Mouse (Mus musculus) MEL-GATA-1-ER (cell line): Measurements from ENCODE around the gene Agfg2.

Experiments
- DNase-seq: peaks from one replicate; pipeline ENCODE4 v3.0.0-alpha.2; 2012; ENCODE audit warnings: low read depth; ENCODE audit errors: extremely low read depth

Agfg2 gene

GRCm38 (mm10) chr5:137610548-137611244 is 73.8 kb downstream of the Agfg2 start:
- no peak for DNase-seq

- DNase-seq: no peak
Measured at GRCm38 (mm10) chr5:137610056-137610455, 74.5 kb downstream of the Agfg2 start.

GRCm38 (mm10) chr5:137609292-137609691 is 75.2 kb downstream of the Agfg2 start:
- no peak for DNase-seq

GRCm38 (mm10) chr5:137608654-137609190 is 75.8 kb downstream of the Agfg2 start:
- no peak for DNase-seq

GRCm38 (mm10) chr5:137607860-137608653 is 76.5 kb downstream of the Agfg2 start:
- no peak for DNase-seq

- DNase-seq: no peak
Measured at GRCm38 (mm10) chr5:137601365-137601729, 83.2 kb downstream of the Agfg2 start.

- peak; percentile 100 for DNase-seq
Measured at GRCm38 (mm10) chr5:137600619-137601364, 83.7 kb downstream of the Agfg2 start, which contains the start of gene Mospd3. TSS of gene Mospd3 (minus strand) at chr5:137601058.
